Mouse (Mus musculus) thymus, adult 2 months (tissue): ENCODE results near the gene Ackr2.

Experiments
- CTCF ChIP-seq: fragments of 200-500 bp; IDR thresholded peaks from 2 replicates; pipeline ENCODE4 v1.5.1; 2012; ENCODE audit warnings: mild to moderate bottlenecking, control low read depth, low read length, moderate library complexity, borderline replicate concordance; ENCODE audit not compliant: control insufficient read depth, poor library complexity, insufficient read depth; ENCODE audit errors: extremely low read depth
- POLR2A ChIP-seq: fragments of 200-500 bp; IDR thresholded peaks from 2 replicates; pipeline ENCODE4 v1.6.1; 2012; ENCODE audit warnings: mild to moderate bottlenecking, low read length, control low read depth, moderate library complexity; ENCODE audit not compliant: control insufficient read depth, poor library complexity, insufficient read depth; ENCODE audit errors: extremely low read depth

GRCm38 (mm10) chr9:121859345-121859744, 38.8 kb upstream of the Ackr2 start:
- no peak for TF ChIP-seq CTCF
- TF ChIP-seq POLR2A: no peak
